8 mouse cellular contexts compared by ENCODE assay signal in the genomic region with DNA sequence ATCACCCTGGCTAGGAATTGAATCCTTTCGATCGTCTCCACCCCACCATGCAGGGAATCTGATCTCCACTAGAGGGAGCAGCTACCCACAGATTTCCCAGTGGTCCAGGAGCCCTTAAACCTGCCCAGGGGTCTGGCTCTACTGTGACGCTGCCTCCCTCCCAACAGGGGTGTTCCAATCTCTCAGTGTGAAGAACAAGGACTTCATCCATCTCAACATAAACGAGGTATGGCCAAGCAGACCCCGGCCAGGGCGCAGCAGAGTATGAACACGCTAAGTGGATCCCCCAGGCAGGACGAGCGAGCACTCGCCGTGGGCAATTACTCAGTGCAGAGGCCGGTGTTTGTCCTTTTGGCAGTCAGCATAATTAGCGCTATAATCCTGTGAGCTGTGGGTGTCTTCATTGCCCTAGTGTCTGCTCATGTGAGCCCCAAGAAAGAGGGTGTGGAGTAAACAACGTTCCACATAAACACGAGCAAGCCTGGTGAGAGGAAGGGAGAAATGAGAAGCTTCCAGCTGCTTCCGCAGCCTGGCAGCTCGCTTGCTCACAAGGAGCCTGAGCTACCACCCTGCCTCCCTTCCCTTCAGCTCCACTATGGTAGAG. TPM values are rescaled to one million over a fixed set of nuclear protein-coding genes. Genes with fewer than 3 reads are reported as not detected.
DNase-seq lines count a peak whose midpoint lies in the region; ATAC-seq and TF ChIP-seq lines count a peak whose summit lies in the region.

No protein-coding gene starts in this region.

- no peak for TF ChIP-seq POLR2A in testis, adult 2 months (IDR thresholded peaks at IDR 0.05; ENCODE audit: control insufficient read depth, low read depth, low read length)

- peak overlapping the region; percentile 53 for H3K9ac ChIP-seq in forebrain, embryonic 15.5 days (replicated peaks)
- no peak overlapping the region; the same call in 1 of the 2 replicates for H3K9ac ChIP-seq in liver, postnatal 0 days (replicated peaks)
- peak overlapping the region; percentile 62 for H3K9ac ChIP-seq in neural tube, embryonic 13.5 days

- no peaks in the 10 kb centered on the region for H3K36me3 ChIP-seq in forebrain, embryonic 15.5 days
- no peaks in the 10 kb centered on the region for H3K36me3 ChIP-seq in liver, postnatal 0 days (replicated peaks; ENCODE audit: insufficient read depth, low read length)
- no peaks in the 10 kb centered on the region for H3K36me3 ChIP-seq in neural tube, embryonic 13.5 days
- H3K36me3 ChIP-seq in testis, adult 2 months (ENCODE audit: control insufficient read depth, insufficient read depth, low read length): no peaks in the 10 kb centered on the region

- peaks cover 24% of the 10 kb centered on the region for H3K4me1 ChIP-seq in forebrain, embryonic 15.5 days
- H3K4me1 ChIP-seq in liver, postnatal 0 days (ENCODE audit: insufficient read depth): peaks cover 6% of the 10 kb centered on the region; the same call in 1 of the 2 replicates
- peaks cover 25% of the 10 kb centered on the region for H3K4me1 ChIP-seq in neural tube, embryonic 13.5 days (replicated peaks)
- peaks cover 2% of the 10 kb centered on the region; the same call in 1 of the 2 replicates for H3K4me1 ChIP-seq in testis, adult 2 months (ENCODE audit: control insufficient read depth, insufficient read depth, low read length)

- peak; percentile 77 for DNase-seq in ES-CJ7 (ENCODE audit: low read depth, low spot score)
- DNase-seq in cerebellum, adult 11 months: peak; percentile 83
- DNase-seq in heart, postnatal 25 days (ENCODE audit: low spot score): peak; percentile 49
- DNase-seq in layer of hippocampus, adult 11-12 months (ENCODE audit: low spot score): peak; percentile 88
- peak; percentile 74 for DNase-seq in liver, postnatal 0 days

- intact Hi-C loops in heart, postnatal 25 days (cut with DNase I): loop anchor here (1.0 to 5.0 kb wide), 2 partner anchors 60 to 210 kb away; no protein-coding TSS in a partner anchor

- 5% methylated on average over 17 of the region's 17 CpGs for WGBS in forebrain, embryonic 15.5 days
- WGBS in liver, postnatal 0 days (ENCODE audit: insufficient replicate concordance): 13% methylated on average over 17 of the region's 17 CpGs
- WGBS in neural tube, embryonic 13.5 days: 6% methylated on average over 17 of the region's 17 CpGs

- no peaks in the 10 kb centered on the region for H3K9me3 ChIP-seq in forebrain, embryonic 15.5 days
- no peaks in the 10 kb centered on the region for H3K9me3 ChIP-seq in liver, postnatal 0 days (ENCODE audit: low read length)
- no peaks in the 10 kb centered on the region for H3K9me3 ChIP-seq in neural tube, embryonic 13.5 days

- TF ChIP-seq EP300 in liver, postnatal 0 days (IDR thresholded peaks at IDR 0.05; ENCODE audit: low read depth): no peak

- H3K27me3 ChIP-seq in forebrain, embryonic 15.5 days: no peaks in the 10 kb centered on the region
- 0 out of 2 replicates have a peak, but pooled peaks cover 2% of the 10 kb centered on the region for H3K27me3 ChIP-seq in liver, postnatal 0 days (ENCODE audit: insufficient read depth, low read length)
- H3K27me3 ChIP-seq in neural tube, embryonic 13.5 days: peaks cover 14% of the 10 kb centered on the region
- H3K27me3 ChIP-seq in testis, adult 2 months (ENCODE audit: control insufficient read depth, insufficient read depth, low read length): no peaks in the 10 kb centered on the region

- peak overlapping the region; percentile 24; the same call in 1 of the 2 replicates for H3K27ac ChIP-seq in forebrain, embryonic 15.5 days (replicated peaks)
- H3K27ac ChIP-seq in liver, postnatal 0 days (ENCODE audit: low read depth): no peak overlapping the region
- peak overlapping the region; percentile 34; the same call in 1 of the 2 replicates for H3K27ac ChIP-seq in neural tube, embryonic 13.5 days (replicated peaks)
- no peak overlapping the region for H3K27ac ChIP-seq in testis, adult 2 months (ENCODE audit: control insufficient read depth, insufficient read depth, low read depth, low read length)

- peak; percentile 89 for TF ChIP-seq CTCF in liver, postnatal 0 days (IDR thresholded peaks at IDR 0.05; ENCODE audit: low read depth)
- peak; percentile 60; the same call in 1 of the 2 replicates for TF ChIP-seq CTCF in testis, adult 2 months (IDR thresholded peaks at IDR 0.05; ENCODE audit: control insufficient read depth, insufficient read depth, insufficient replicate concordance, low read depth, low read length)

- peak overlapping the region; percentile 74 for H3K4me2 ChIP-seq in forebrain, embryonic 15.5 days (replicated peaks)
- peak overlapping the region; percentile 67 for H3K4me2 ChIP-seq in liver, postnatal 0 days (ENCODE audit: low read depth, low read length)
- H3K4me2 ChIP-seq in neural tube, embryonic 13.5 days: peak overlapping the region; percentile 65

- peak overlapping the region; percentile 44 for H3K4me3 ChIP-seq in forebrain, embryonic 15.5 days
- H3K4me3 ChIP-seq in liver, postnatal 0 days (ENCODE audit: low read depth, low read length): peak overlapping the region; percentile 31
- H3K4me3 ChIP-seq in neural tube, embryonic 13.5 days: peak overlapping the region; percentile 38
- peak overlapping the region; percentile 46 for H3K4me3 ChIP-seq in testis, adult 2 months (ENCODE audit: control insufficient read depth, low read depth, low read length)

- ATAC-seq in forebrain, embryonic 15.5 days (replicated peaks): peak; percentile 74
- ATAC-seq in liver, postnatal 0 days: peak; percentile 56; the same call in 1 of the 2 replicates
- ATAC-seq in neural tube, embryonic 13.5 days (ENCODE audit: low read depth): peak; percentile 79

RNA-seq across cellular contexts. Expression of a gene that starts 41.5 kb away (rescaled TPM):
- polyA plus RNA-seq in forebrain, embryonic 15.5 days (2015; fragmentation: Nextera tagmentation; extraction: Ambion mirVana): 0.08 and 0.11 TPM in 2 replicates
- not detected for total RNA-seq in heart, postnatal 25 days (2021)
- polyA plus RNA-seq in liver, postnatal 0 days (2015; fragmentation: Nextera tagmentation; extraction: Ambion mirVana): 0.26 TPM in 1 of 2 replicates, not detected in the other
- polyA plus RNA-seq in neural tube, embryonic 13.5 days (2015; fragmentation: Nextera tagmentation; extraction: Ambion mirVana): 0.63 TPM in 1 of 2 replicates, not detected in the other
- polyA plus RNA-seq in testis, adult 2 months (2012; rRNA removed): 0.58 and 0.75 TPM in 2 replicates

RNA-seq across cellular contexts. Expression of a gene that starts 45.8 kb away (rescaled TPM):
- 27.6 and 28.5 TPM in 2 replicates for polyA plus RNA-seq in forebrain, embryonic 15.5 days (2015; fragmentation: Nextera tagmentation; extraction: Ambion mirVana)
- total RNA-seq in heart, postnatal 25 days (2021): 10 to 100 TPM; 71.7 to 83.3 TPM
- 4.1 and 4.2 TPM in 2 replicates for polyA plus RNA-seq in liver, postnatal 0 days (2015; fragmentation: Nextera tagmentation; extraction: Ambion mirVana)
- polyA plus RNA-seq in neural tube, embryonic 13.5 days (2015; fragmentation: Nextera tagmentation; extraction: Ambion mirVana): 20.8 and 21.3 TPM in 2 replicates
- 15.9 and 17.3 TPM in 2 replicates for polyA plus RNA-seq in testis, adult 2 months (2012; rRNA removed)

RNA-seq across cellular contexts. Expression of a gene that starts 47.9 kb away (rescaled TPM):
- 0.19 and 0.23 TPM in 2 replicates for polyA plus RNA-seq in forebrain, embryonic 15.5 days (2015; fragmentation: Nextera tagmentation; extraction: Ambion mirVana)
- total RNA-seq in heart, postnatal 25 days (2021): 1 to 10 TPM; 7.4 to 9.4 TPM
- 782 and 883 TPM in 2 replicates for polyA plus RNA-seq in liver, postnatal 0 days (2015; fragmentation: Nextera tagmentation; extraction: Ambion mirVana)
- 0.56 and 0.98 TPM in 2 replicates for polyA plus RNA-seq in neural tube, embryonic 13.5 days (2015; fragmentation: Nextera tagmentation; extraction: Ambion mirVana)
- 143 and 231 TPM in 2 replicates for polyA plus RNA-seq in testis, adult 2 months (2012; rRNA removed)

Comparison
In these comparisons a context has a peak if more than half of its experiments do, and no peak if none do; other contexts are left out.
1. H3K27ac ChIP-seq: peak in forebrain, embryonic 15.5 days (single experiment) and neural tube, embryonic 13.5 days (single experiment); none in liver, postnatal 0 days (single experiment) and testis, adult 2 months (single experiment).
2. RNA of a gene that starts 47.9 kb away (polyA plus RNA-seq): 782 to 883 TPM in liver, postnatal 0 days and 143 to 231 TPM in testis, adult 2 months; 0.56 to 0.98 TPM in neural tube, embryonic 13.5 days and 0.19 to 0.23 TPM in forebrain, embryonic 15.5 days; every median in the first group is over 10 times any median in the second.
3. Peak in every context shown above with its lines, with median percentiles within 50 percentile points of each other: DNase-seq, ATAC-seq, H3K4me2 ChIP-seq and H3K4me3 ChIP-seq.